Mouse (Mus musculus) layer of hippocampus, adult 2 months (tissue): Measurements from ENCODE around the gene Zfp511. TPM values are rescaled to one million over a fixed set of nuclear protein-coding genes. Genes with fewer than 3 reads are reported as not detected.

Source experiments
- DNase-seq, 2 experiments: peaks; one replicate each; pipeline ENCODE4 v3.0.0; 2022; ENCODE audit warnings: low spot score in 2 of 2
- H3K27ac ChIP-seq: fragments of 200-600 bp; 2 replicates; pipeline ENCODE4 v1.8.1; 2022
- H3K4me3 ChIP-seq: fragments of 200-600 bp; 2 replicates; pipeline ENCODE4 v1.8.1; 2022; ENCODE audit warnings: mild to moderate bottlenecking
- CTCF ChIP-seq: fragments of 200-600 bp; conservative IDR thresholded peaks from 2 replicates; pipeline ENCODE4 v1.8.1; 2022; ENCODE audit warnings: antibody characterized with exemption, mild to moderate bottlenecking, moderate library complexity
- total RNA-seq, 2 experiments: library from RNA; stranded (reverse); gene quantifications; 2 replicates each; pipeline ENCODE4 v1.2.3; 2021

Zfp511 gene
- total RNA-seq, 2 experiments from 2014 or later, result 24.8 to 28.7 TPM

- H3K27ac ChIP-seq, result no peak overlapping the region
- TF ChIP-seq CTCF, result peak; percentile 30
- DNase-seq, result no peak
- peak overlapping the region; percentile 53 for H3K4me3 ChIP-seq
Measured at GRCm38 (mm10) chr7:140057413-140058407, 21.5 kb downstream of the Zfp511 start.

GRCm38 (mm10) chr7:140058528-140058927 is 22.3 kb downstream of the Zfp511 start:
- no peak for DNase-seq
- no peak for TF ChIP-seq CTCF
- Histone ChIP-seq H3K27ac (no peak overlapping the region), H3K4me3 (peak overlapping the region; percentile 53)

GRCm38 (mm10) chr7:140059601-140060000 is 23.4 kb downstream of the Zfp511 start:
- Histone ChIP-seq H3K4me3 (no peak overlapping the region), H3K27ac (no peak overlapping the region)
- DNase-seq, result no peak
- no peak for TF ChIP-seq CTCF

GRCm38 (mm10) chr7:140060936-140061831 is 25.0 kb downstream of the Zfp511 start:
- no peak; the same call in 1 of the 2 replicates for TF ChIP-seq CTCF
- DNase-seq, result no peak
- Histone ChIP-seq H3K27ac (no peak overlapping the region), H3K4me3 (peak overlapping the region; percentile 49)

- no peak overlapping the region for H3K4me3 ChIP-seq
- H3K27ac ChIP-seq, result no peak overlapping the region
- no peak for DNase-seq
- TF ChIP-seq CTCF, result no peak
Measured at GRCm38 (mm10) chr7:140061832-140062130, 25.6 kb downstream of the Zfp511 start.

GRCm38 (mm10) chr7:140062307-140062706 is 26.1 kb downstream of the Zfp511 start:
- DNase-seq, result peak in 1 of 2 experiments; percentile 34
- peak; percentile 74 for TF ChIP-seq CTCF
- no peak overlapping the region for H3K27ac ChIP-seq
- no peak overlapping the region for H3K4me3 ChIP-seq

GRCm38 (mm10) chr7:140063092-140063491 is 26.9 kb downstream of the Zfp511 start:
- peak; percentile 66 to 82 for DNase-seq
- no peak overlapping the region for H3K27ac ChIP-seq
- H3K4me3 ChIP-seq, result no peak overlapping the region
- TF ChIP-seq CTCF, result peak; percentile 82

GRCm38 (mm10) chr7:140067397-140067796 is 31.2 kb downstream of the Zfp511 start:
- TF ChIP-seq CTCF, result no peak
- no peak for DNase-seq
- Histone ChIP-seq H3K4me3 (no peak overlapping the region), H3K27ac (no peak overlapping the region)

GRCm38 (mm10) chr7:140070042-140070711 is 34.0 kb downstream of the Zfp511 start:
- no peak for DNase-seq
- no peak overlapping the region for H3K27ac ChIP-seq
- H3K4me3 ChIP-seq, result no peak overlapping the region; the same call in 1 of the 2 replicates
- TF ChIP-seq CTCF, result no peak

- no peak for DNase-seq
- no peak for TF ChIP-seq CTCF
- Histone ChIP-seq H3K27ac (no peak overlapping the region), H3K4me3 (no peak overlapping the region)
Measured at GRCm38 (mm10) chr7:140077698-140078097, 41.5 kb downstream of the Zfp511 start.

- no peak overlapping the region; the same call in 1 of the 2 replicates for H3K4me3 ChIP-seq
- peak; percentile 94 for TF ChIP-seq CTCF
- peak; percentile 72 to 80 for DNase-seq
- H3K27ac ChIP-seq, result peak overlapping the region; percentile 99
Measured at GRCm38 (mm10) chr7:140078711-140079110, 42.5 kb downstream of the Zfp511 start.

GRCm38 (mm10) chr7:140080503-140081156 is 44.4 kb downstream of the Zfp511 start:
- Histone ChIP-seq H3K4me3 (peak overlapping the region; percentile 54), H3K27ac (peak overlapping the region; percentile 99)
- peak; percentile 95 to 96 for DNase-seq
- TF ChIP-seq CTCF, result peak; percentile 24; the same call in 1 of the 2 replicates
